Mouse (Mus musculus) liver, postnatal 0 days (tissue): ENCODE data around the gene Ccdc191. TPM values are rescaled to one million over a fixed set of nuclear protein-coding genes. Genes with fewer than 3 reads are reported as not detected.
A peak's percentile ranks its signal among the peaks of the same experiment; 100 is the strongest.

Source experiments
- ATAC-seq: fragments of 200-750 bp; cut with Nextera tagmentation; 2 replicates; pipeline ENCODE4 v1.8.0; 2017; ENCODE audit warnings: mild to moderate bottlenecking, moderate library complexity
- DNase-seq: peaks from one replicate; pipeline ENCODE4 v3.0.0-alpha.2; 2016
- H3K27ac ChIP-seq: fragments of 300-500 bp; sonication (generic); 2 replicates; pipeline ENCODE4 v1.5.1; 2014; ENCODE audit warnings: antibody characterized with exemption, moderate library complexity, mild to moderate bottlenecking, low read depth
- H3K27me3 ChIP-seq: fragments of 300-500 bp; sonication (generic); 2 replicates; pipeline ENCODE4 v1.6.1; 2014; ENCODE audit warnings: low read length, control low read depth, mixed read lengths; ENCODE audit not compliant: insufficient read depth
- H3K36me3 ChIP-seq: fragments of 300-500 bp; sonication (generic); replicated peaks from 2 replicates; pipeline ENCODE4 v1.6.1; 2014; ENCODE audit warnings: mild to moderate bottlenecking, control low read depth, low read length, moderate library complexity, mixed read lengths; ENCODE audit not compliant: insufficient read depth
- H3K4me1 ChIP-seq: fragments of 300-500 bp; sonication (generic); 2 replicates; pipeline ENCODE4 v1.6.1; 2014; ENCODE audit warnings: antibody characterized with exemption, mild to moderate bottlenecking, control low read depth; ENCODE audit not compliant: insufficient read depth
- H3K4me2 ChIP-seq: fragments of 300-500 bp; sonication (generic); 2 replicates; pipeline ENCODE4 v1.6.1; 2014; ENCODE audit warnings: low read depth, mild to moderate bottlenecking, low read length, moderate library complexity, mixed read lengths
- H3K4me3 ChIP-seq: fragments of 300-500 bp; sonication (generic); 2 replicates; pipeline ENCODE4 v1.5.1; 2014; ENCODE audit warnings: low read depth, low read length
- H3K9ac ChIP-seq: fragments of 300-500 bp; sonication (generic); replicated peaks from 2 replicates; pipeline ENCODE4 v1.6.1; 2014; ENCODE audit warnings: mild to moderate bottlenecking, moderate library complexity
- H3K9me3 ChIP-seq: fragments of 300-500 bp; sonication (generic); 2 replicates; pipeline ENCODE4 v1.6.1; 2016; ENCODE audit warnings: mild to moderate bottlenecking, control low read depth, low read length, mixed read lengths
- CTCF ChIP-seq: sonication (generic); IDR thresholded peaks from 2 replicates; pipeline ENCODE4 v1.5.1; 2016; ENCODE audit warnings: antibody characterized with exemption, low read depth
- EP300 ChIP-seq: IDR thresholded peaks from 2 replicates; pipeline ENCODE4 v1.6.1; 2016; ENCODE audit warnings: antibody characterized with exemption, low read depth, mild to moderate bottlenecking
- WGBS: fragments of 180-500 bp; shearing (Covaris S2); extraction: QIAGEN DNeasy Blood & Tissue Kit; methylation state at CpG from one replicate; pipeline ENCODE4 v1.1.7; 2014; ENCODE audit not compliant: insufficient replicate concordance; 5-methylcytosine and 5-hydroxymethylcytosine counted together
- microRNA-seq: library from miRNA; unstranded; fragments of <30 nt; microRNA quantifications from one replicate; pipeline ENCODE4, GENCODE M21; 2016
- polyA plus RNA-seq: library from polyadenylated mRNA; unstranded; fragments of >200 nt; fragmentation: Nextera tagmentation; extraction: Ambion mirVana; gene quantifications from 2 replicates; pipeline ENCODE4 v1.2.1, GENCODE M21; 2015

Gene Ccdc191
- polyA plus RNA-seq, 1 experiment from 2014 or later = 4.0 TPM

GRCm38 (mm10) chr16:43999541-43999940, 109.9 kb downstream of the Ccdc191 start:
- ATAC-seq = no peak
- H3K9ac ChIP-seq = no peak overlapping the region
- TF ChIP-seq EP300 (no peak), CTCF (no peak)
- no peak overlapping the region for H3K27ac ChIP-seq
- H3K4me2 ChIP-seq = no peak overlapping the region
- no peaks in the 10 kb centered on the region for H3K27me3 ChIP-seq
- peaks cover 2% of the 10 kb centered on the region for H3K36me3 ChIP-seq
- 61% methylated on average over 5 of the region's 5 CpGs for WGBS
- no peak for DNase-seq
- H3K9me3 ChIP-seq = no peaks in the 10 kb centered on the region
- no peak overlapping the region for H3K4me3 ChIP-seq
- H3K4me1 ChIP-seq = peaks cover 3% of the 10 kb centered on the region

GRCm38 (mm10) chr16:44002086-44002485, 112.5 kb downstream of the Ccdc191 start:
- peak; percentile 24 for DNase-seq
- H3K27ac ChIP-seq = no peak overlapping the region
- H3K4me1 ChIP-seq = peaks cover 3% of the 10 kb centered on the region
- peaks cover 1% of the 10 kb centered on the region for H3K36me3 ChIP-seq
- TF ChIP-seq EP300 = no peak
- TF ChIP-seq CTCF = peak; percentile 58
- no peak overlapping the region for H3K4me3 ChIP-seq
- H3K27me3 ChIP-seq = no peaks in the 10 kb centered on the region
- H3K9ac ChIP-seq = no peak overlapping the region
- 68% methylated on average over 5 of the region's 5 CpGs for WGBS
- H3K4me2 ChIP-seq = no peak overlapping the region
- peak; percentile 62; the same call in 1 of the 2 replicates for ATAC-seq
- no peaks in the 10 kb centered on the region for H3K9me3 ChIP-seq

GRCm38 (mm10) chr16:44011010-44011409, 121.4 kb downstream of the Ccdc191 start:
- no peak overlapping the region for H3K9ac ChIP-seq
- no peaks in the 10 kb centered on the region for H3K9me3 ChIP-seq
- no peak overlapping the region for H3K4me3 ChIP-seq
- 74% methylated on average over 5 of the region's 5 CpGs for WGBS
- no peak for ATAC-seq
- H3K27ac ChIP-seq = no peak overlapping the region
- no peaks in the 10 kb centered on the region for H3K27me3 ChIP-seq
- TF ChIP-seq CTCF = no peak
- no peak for TF ChIP-seq EP300
- peaks cover 7% of the 10 kb centered on the region for H3K36me3 ChIP-seq
- H3K4me1 ChIP-seq = no peaks in the 10 kb centered on the region; the same call in 1 of the 2 replicates
- no peak overlapping the region for H3K4me2 ChIP-seq
- DNase-seq = no peak

Small RNAs within 50 kb of the gene (microRNA-seq; reads per million reads assigned to microRNA genes)
- gene Mir3470b = not detected

Other genes with a start within 250 kb of the Ccdc191 start
- 0.12 TPM in 1 of 2 replicates, not detected in the other for gene Tigit, start 225.7 kb upstream of the Ccdc191 start, polyA plus RNA-seq
- gene Drd3, start 135.8 kb upstream of the Ccdc191 start, polyA plus RNA-seq = not detected in 2 replicates
- 4.4 and 4.7 TPM in 2 replicates for gene Qtrt2, start 37.0 kb downstream of the Ccdc191 start, polyA plus RNA-seq
- 0.20 and 0.40 TPM in 2 replicates for gene Zdhhc23, start 90.0 kb downstream of the Ccdc191 start, polyA plus RNA-seq
- 10.9 and 16.5 TPM in 2 replicates for gene Gramd1c, start 173.5 kb downstream of the Ccdc191 start, polyA plus RNA-seq
- 21.1 and 22.6 TPM in 2 replicates for gene Atp6v1a, start 249.9 kb downstream of the Ccdc191 start, polyA plus RNA-seq